Mouse (Mus musculus) spleen, postnatal 10 days (tissue): ENCODE measurements around the gene Pphln1.
A peak's percentile ranks its signal among the peaks of the same experiment; 100 is the strongest.
"Not testable (repeated sequence)": the region's sequence is repeated elsewhere in the genome, so short reads cannot be mapped to it uniquely, and the experiment has no call there.

ENCODE experiments used
- DNase-seq, 2 experiments: peaks; one replicate each; pipeline ENCODE4 v3.0.0; 2021 to 2022; ENCODE audit warnings: low spot score in 2 of 2

Pphln1 gene

GRCm38 (mm10) chr15:93397826-93398698 is at the start of gene Pphln1, which contains the start of gene Zcrb1:
Pphln1 (plus strand) TSS chr15:93398350.
Zcrb1 (minus strand) TSS chr15:93398334.
- peak; percentile 78 to 88 for DNase-seq

GRCm38 (mm10) chr15:93358346-93359095 is 39.6 kb upstream of the Pphln1 start:
- DNase-seq: no peak

- DNase-seq: no peak
These were observed 32.6 kb upstream of the Pphln1 start for GRCm38 (mm10) chr15:93365561-93365960.

GRCm38 (mm10) chr15:93368558-93368957 is 29.6 kb upstream of the Pphln1 start:
- no peak for DNase-seq

GRCm38 (mm10) chr15:93371838-93372237 is 26.3 kb upstream of the Pphln1 start:
- DNase-seq: no peak

- DNase-seq: not testable (repeated sequence)
These were observed 25.5 kb upstream of the Pphln1 start for GRCm38 (mm10) chr15:93372525-93373119.

- no peak for DNase-seq
These were observed 22.5 kb upstream of the Pphln1 start for GRCm38 (mm10) chr15:93375696-93376095.

- DNase-seq: peak in 1 of 2 experiments; percentile 54
These were observed 19.0 kb upstream of the Pphln1 start for GRCm38 (mm10) chr15:93379177-93379576.

GRCm38 (mm10) chr15:93381337-93381736 is 16.8 kb upstream of the Pphln1 start:
- DNase-seq: no peak

- no peak for DNase-seq
These were observed 881 bp upstream of the Pphln1 start for GRCm38 (mm10) chr15:93397269-93397668.

GRCm38 (mm10) chr15:93398699-93399540 is 770 bp downstream of the Pphln1 start:
- DNase-seq: peak in 1 of 2 experiments; percentile 47

- DNase-seq: no peak
These were observed 3.3 kb downstream of the Pphln1 start for GRCm38 (mm10) chr15:93401446-93401845.

GRCm38 (mm10) chr15:93402730-93403129 is 4.6 kb downstream of the Pphln1 start:
- no peak for DNase-seq

- no peak for DNase-seq
These were observed 6.7 kb downstream of the Pphln1 start for GRCm38 (mm10) chr15:93404849-93405248.

GRCm38 (mm10) chr15:93405446-93405986 is 7.4 kb downstream of the Pphln1 start:
- no peak for DNase-seq

- DNase-seq: no peak
These were observed 8.3 kb downstream of the Pphln1 start for GRCm38 (mm10) chr15:93406492-93406891.

GRCm38 (mm10) chr15:93412445-93412844 is 14.3 kb downstream of the Pphln1 start:
- DNase-seq: no peak

- no peak for DNase-seq
These were observed 16.3 kb downstream of the Pphln1 start for GRCm38 (mm10) chr15:93414456-93414855.

GRCm38 (mm10) chr15:93416300-93416699 is 18.1 kb downstream of the Pphln1 start:
- no peak for DNase-seq

GRCm38 (mm10) chr15:93420596-93420995 is 22.4 kb downstream of the Pphln1 start:
- no peak for DNase-seq

- DNase-seq: no peak
These were observed 24.4 kb downstream of the Pphln1 start for GRCm38 (mm10) chr15:93422537-93422936.
